In genomic region chr2:33821677-33822607, GRCm38 (mm10) we compare ENCODE assay signal across 8 mouse cellular contexts.
DNase-seq lines count a peak whose midpoint lies in the region; ATAC-seq lines count a peak whose summit lies in the region.

No protein-coding gene starts in this region.

- H3K27me3 ChIP-seq in intestine, embryonic 14.5 days (replicated peaks; ENCODE audit: control insufficient read depth, insufficient read depth, low read length), result no peaks in the 10 kb centered on the region

- no peak overlapping the region for H3K4me3 ChIP-seq in intestine, embryonic 14.5 days (ENCODE audit: low read depth, low read length)

- DNase-seq in adipocyte (ENCODE audit: low spot score), result peak; percentile 76
- DNase-seq in gastrocnemius, adult 8-10 months (ENCODE audit: low spot score in 2 of 2), result peak; percentile 54 to 64
- peak; percentile 92 for DNase-seq in intestine, embryonic 14.5 days (ENCODE audit: low spot score)
- peak; percentile 44 to 88 for DNase-seq in left cerebral cortex, adult 9 months (ENCODE audit: low spot score in 2 of 2)
- peak; percentile 87 for DNase-seq in right cerebral cortex, postnatal 14 days
- peak; percentile 82 for DNase-seq in urinary bladder, postnatal 14 days (ENCODE audit: low spot score)

- 31% methylated on average over 13 of the region's 13 CpGs for whole genome bisulfite sequencing in intestine, embryonic 14.5 days

- H3K36me3 ChIP-seq in intestine, embryonic 14.5 days (ENCODE audit: control insufficient read depth, insufficient read depth, low read length), result peaks cover 36% of the 10 kb centered on the region

- H3K9ac ChIP-seq in intestine, embryonic 14.5 days (ENCODE audit: low read length), result no peak overlapping the region

- H3K9me3 ChIP-seq in intestine, embryonic 14.5 days (ENCODE audit: control insufficient read depth, low read length), result no peaks in the 10 kb centered on the region

- no peaks in the 10 kb centered on the region for H3K4me1 ChIP-seq in intestine, embryonic 14.5 days (replicated peaks; ENCODE audit: control insufficient read depth, insufficient read depth, low read length)

- H3K4me2 ChIP-seq in intestine, embryonic 14.5 days (ENCODE audit: low read length), result no peak overlapping the region

- peak; percentile 96 for ATAC-seq in common myeloid progenitor, adult 5-6 weeks (replicated peaks; ENCODE audit: low read depth, poor library complexity, severe bottlenecking)
- no peak; the same call in 1 of the 2 replicates for ATAC-seq in intestine, embryonic 14.5 days (replicated peaks; ENCODE audit: low FRiP score, low TSS enrichment, low read depth)
- ATAC-seq in megakaryocyte-erythroid progenitor cell, adult 5-6 weeks (replicated peaks; ENCODE audit: low FRiP score, low TSS enrichment, poor library complexity, severe bottlenecking), result peak; percentile 92

- H3K27ac ChIP-seq in intestine, embryonic 14.5 days (ENCODE audit: low read depth), result no peak overlapping the region
